Mouse (Mus musculus): Measurements from ENCODE around the gene Borcs5.

DNA sequence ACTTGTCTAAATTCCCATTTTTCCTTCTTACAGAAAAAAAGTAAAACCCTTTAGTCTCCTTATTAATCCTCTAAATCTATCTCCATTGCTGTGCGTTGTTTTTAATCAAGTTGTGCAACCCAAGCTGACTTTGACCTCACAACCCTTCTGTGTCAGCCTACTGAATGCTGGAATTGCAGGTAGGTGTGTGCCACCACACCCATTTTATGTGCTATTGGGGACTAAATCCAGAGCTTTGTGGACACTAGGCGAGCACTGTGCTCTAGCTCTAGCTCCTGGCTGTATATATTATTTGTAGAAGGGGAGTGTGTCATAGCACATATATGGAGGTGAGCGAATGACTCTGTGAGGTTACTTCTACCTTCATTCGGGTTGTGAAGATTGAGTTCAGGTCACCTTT lies 111.8 kb downstream of the Borcs5 start:
- TF ChIP-seq EP300 (IDR thresholded peaks at IDR 0.05) (no peak), CTCF (IDR thresholded peaks at IDR 0.05) (no peak)

Measured in lung, postnatal 0 days (tissue).